Mouse (Mus musculus) cerebellum, adult 2 months (tissue): ENCODE results near the gene Scnn1g. TPM values are rescaled to one million over a fixed set of nuclear protein-coding genes. Genes with fewer than 3 reads are reported as not detected.
A peak's percentile ranks its signal among the peaks of the same experiment; 100 is the strongest.

Source experiments
- DNase-seq, 2 experiments: peaks; one replicate each; pipeline ENCODE4 v3.0.0; 2021
- H3K27ac ChIP-seq: fragments of 200-500 bp; 2 replicates; pipeline ENCODE4 v1.5.1; 2012; ENCODE audit warnings: low read length, control low read depth, inconsistent platforms; ENCODE audit not compliant: insufficient read depth
- H3K27me3 ChIP-seq: fragments of 200-500 bp; 2 replicates; pipeline ENCODE4 v1.6.1; 2012; ENCODE audit warnings: inconsistent platforms, mild to moderate bottlenecking, low read length, moderate library complexity; ENCODE audit not compliant: control insufficient read depth, insufficient read depth
- H3K4me1 ChIP-seq: fragments of 200-500 bp; 2 replicates; pipeline ENCODE4 v1.6.1; 2011; ENCODE audit warnings: low read length; ENCODE audit not compliant: control insufficient read depth, insufficient read depth
- H3K4me3 ChIP-seq: fragments of 200-500 bp; replicated peaks from 2 replicates; pipeline ENCODE3; 2011; ENCODE audit warnings: mild to moderate bottlenecking, low read depth, low read length, control low read depth; ENCODE audit not compliant: insufficient read depth
- CTCF ChIP-seq: fragments of 200-500 bp; IDR thresholded peaks from 2 replicates; pipeline ENCODE4 v1.5.1; 2011; ENCODE audit warnings: low read depth, mild to moderate bottlenecking, control low read depth, low read length, moderate library complexity, borderline replicate concordance; ENCODE audit not compliant: insufficient read depth
- POLR2A ChIP-seq: fragments of 200-500 bp; IDR thresholded peaks from 2 replicates; pipeline ENCODE4 v1.6.1; 2011; ENCODE audit warnings: low read length, control low read depth, borderline replicate concordance; ENCODE audit not compliant: insufficient read depth
- WGBS: fragments of 180-500 bp; shearing (Covaris S2); methylation state at CpG from one replicate; pipeline ENCODE4 v1.1.7; 2018; 5-methylcytosine and 5-hydroxymethylcytosine counted together
- polyA plus RNA-seq: library from polyadenylated mRNA; depleted of rRNA; stranded (reverse); fragments of >200 nt; gene quantifications from 2 replicates; pipeline ENCODE4 v1.2.3, GENCODE M21; 2012

The Scnn1g gene
- polyA plus RNA-seq, 1 experiment, result 2.7 TPM

DNA sequence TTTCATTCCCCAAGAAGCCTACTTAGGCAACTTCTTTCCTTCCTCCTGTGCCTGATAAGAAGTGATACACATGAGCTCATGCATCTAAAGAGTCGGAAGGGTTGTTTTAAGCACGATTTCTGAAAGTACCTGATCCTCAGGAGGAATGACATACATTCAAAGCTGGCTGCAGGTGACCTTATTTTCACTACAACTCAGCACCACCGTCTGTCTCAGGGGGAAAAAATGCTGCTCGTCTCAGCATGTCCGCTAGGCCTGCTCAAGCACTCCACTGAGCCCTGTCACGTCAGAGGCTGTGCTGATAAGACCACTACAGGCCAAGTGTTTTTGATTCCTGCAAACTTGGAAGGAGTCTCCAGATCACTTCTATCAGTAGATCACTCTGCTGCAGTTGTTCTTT lies 32.3 kb upstream of the Scnn1g start:
- peak in 1 of 2 experiments; percentile 27 for DNase-seq
- peaks cover 17% of the 10 kb centered on the region for H3K4me1 ChIP-seq
- TF ChIP-seq CTCF (0 out of 2 replicates have a peak, but pooled peaks have one; percentile 3), POLR2A (no peak)
- H3K27ac ChIP-seq, result no peak overlapping the region
- no peaks in the 10 kb centered on the region for H3K27me3 ChIP-seq
- no peak overlapping the region for H3K4me3 ChIP-seq
- WGBS, result 38% methylated on average over 6 of the region's 6 CpGs

- Histone ChIP-seq H3K4me3 (no peak overlapping the region), H3K4me1 (peaks cover 15% of the 10 kb centered on the region), H3K27me3 (no peaks in the 10 kb centered on the region), H3K27ac (no peak overlapping the region)
- DNase-seq, result no peak
- TF ChIP-seq POLR2A (no peak), CTCF (no peak)
- 84% methylated on average over 2 of the region's 2 CpGs for WGBS
These were observed 29.2 kb upstream of the Scnn1g start for GRCm38 (mm10) chr7:121705051-121705450.

DNA sequence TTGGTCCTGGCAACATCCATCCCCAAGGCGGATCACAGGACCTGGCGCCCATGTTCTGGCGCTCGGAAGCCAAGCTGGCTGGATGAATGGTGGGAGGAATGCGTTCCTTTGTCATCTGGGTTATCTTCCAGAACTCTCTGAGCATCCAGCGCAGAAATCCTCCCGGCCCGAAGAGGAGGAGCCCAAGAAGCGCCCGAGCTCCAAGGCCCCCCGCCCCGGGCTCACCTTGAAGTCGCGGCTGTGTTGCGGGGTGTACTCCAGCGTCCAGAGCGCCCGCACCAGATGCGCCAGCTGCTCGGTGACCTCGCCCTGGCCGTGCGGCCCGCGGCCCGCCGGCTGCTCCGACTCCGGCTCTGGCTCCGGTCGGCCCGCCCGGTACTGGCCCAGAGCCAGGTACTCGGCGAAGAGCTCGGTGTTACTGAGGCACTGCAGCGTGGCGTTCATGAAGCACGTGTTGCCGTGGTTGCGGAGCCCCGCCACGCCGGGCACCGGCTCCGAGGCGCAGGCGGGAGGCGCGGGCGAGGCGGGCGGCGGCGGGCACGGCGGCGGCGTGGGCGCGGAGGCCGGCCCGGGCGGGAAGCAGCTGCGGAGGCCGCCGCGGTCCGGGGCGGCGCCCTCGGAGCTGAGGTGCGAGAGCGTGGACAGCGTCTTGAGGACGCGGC lies 27.7 kb upstream of the Scnn1g start:
- DNase-seq, result peak; percentile 68 to 70
- H3K27me3 ChIP-seq, result no peaks in the 10 kb centered on the region
- peak overlapping the region; percentile 65 for H3K4me3 ChIP-seq
- no peak for TF ChIP-seq CTCF
- TF ChIP-seq POLR2A, result no peak
- H3K4me1 ChIP-seq, result peaks cover 10% of the 10 kb centered on the region
- H3K27ac ChIP-seq, result 0 out of 2 replicates have a peak overlapping the region, but pooled peaks have one; percentile 61
- WGBS, result 1% methylated on average over 77 of the region's 77 CpGs

GRCm38 (mm10) chr7:121707073-121707667 lies 27.1 kb upstream of the Scnn1g start, which contains the start of gene Usp31:
Usp31 (minus strand) TSS chr7:121707253.
- Histone ChIP-seq H3K27me3 (no peaks in the 10 kb centered on the region), H3K4me1 (peaks cover 7% of the 10 kb centered on the region; the same call in 1 of the 2 replicates), H3K27ac (peak within 1 kb of the TSS; percentile 61; the same call in 1 of the 2 replicates), H3K4me3 (peak within 1 kb of the TSS; percentile 82)
- peak; percentile 96 to 97 for DNase-seq
- TF ChIP-seq CTCF (no peak), POLR2A (peak; percentile 77)
- WGBS, result 1% methylated on average over 82 of the region's 82 CpGs

GRCm38 (mm10) chr7:121711171-121711570 lies 23.1 kb upstream of the Scnn1g start:
- H3K27ac ChIP-seq, result no peak overlapping the region
- 34% methylated on average over 2 of the region's 2 CpGs for WGBS

GRCm38 (mm10) chr7:121717031-121717430 lies 17.2 kb upstream of the Scnn1g start:
- Histone ChIP-seq H3K27me3 (no peaks in the 10 kb centered on the region), H3K27ac (no peak overlapping the region), H3K4me3 (no peak overlapping the region), H3K4me1 (no peaks in the 10 kb centered on the region)
- DNase-seq, result no peak
- no peak for TF ChIP-seq CTCF
- TF ChIP-seq POLR2A, result no peak
- WGBS, result 76% methylated on average over 7 of the region's 7 CpGs

More at GRCm38 (mm10) chr7:121711171-121711570, 23.1 kb upstream of the Scnn1g start:
- TF ChIP-seq CTCF, result no peak
- TF ChIP-seq POLR2A, result no peak
- Histone ChIP-seq H3K4me3 (no peak overlapping the region), H3K4me1 (no peaks in the 10 kb centered on the region), H3K27me3 (no peaks in the 10 kb centered on the region)
- DNase-seq, result no peak

DNA sequence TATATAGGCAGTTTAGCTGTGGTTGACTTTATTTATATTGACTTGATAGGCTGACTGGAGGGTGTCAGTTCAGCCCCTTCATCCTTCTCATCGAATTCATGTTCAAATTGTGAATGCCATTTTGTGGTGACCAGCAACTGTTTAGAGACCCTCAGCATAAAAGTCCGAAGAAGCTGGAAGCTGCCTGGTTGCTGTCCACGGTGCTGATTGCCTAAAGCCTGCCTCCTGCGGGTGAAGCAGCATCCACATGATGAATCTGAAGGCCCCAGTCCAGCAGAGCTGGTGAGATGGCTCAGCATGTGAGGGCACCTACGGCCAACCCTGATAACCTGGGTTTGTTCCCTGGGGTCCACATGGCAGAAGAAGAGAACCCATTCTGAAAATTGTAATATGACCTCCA lies 4.1 kb upstream of the Scnn1g start:
- no peaks in the 10 kb centered on the region for H3K27me3 ChIP-seq
- H3K4me1 ChIP-seq, result no peaks in the 10 kb centered on the region
- no peak for TF ChIP-seq CTCF
- TF ChIP-seq POLR2A, result no peak
- no peak overlapping the region for H3K4me3 ChIP-seq
- no peak overlapping the region for H3K27ac ChIP-seq
- 15% methylated on average over 5 of the region's 5 CpGs for WGBS
- DNase-seq, result no peak
